Mouse (Mus musculus) limb, embryonic 14.5 days (tissue): ENCODE data around the gene Nfe2. TPM values are rescaled to one million over a fixed set of nuclear protein-coding genes. Genes with fewer than 3 reads are reported as not detected.
"Not testable (repeated sequence)": the region's sequence is repeated elsewhere in the genome, so short reads cannot be mapped to it uniquely, and the experiment has no call there.

ENCODE experiments used
- ATAC-seq: fragments of 200-750 bp; cut with Nextera tagmentation; 2 replicates; pipeline ENCODE4 v1.8.0; 2017; ENCODE audit warnings: low read depth, moderate number of reproducible peaks, moderate TSS enrichment; ENCODE audit not compliant: low FRiP score
- DNase-seq: peaks from one replicate; pipeline ENCODE4 v3.0.0-alpha.2; 2015; ENCODE audit warnings: low spot score
- H3K27ac ChIP-seq: fragments of 300-500 bp; sonication (generic); replicated peaks from 2 replicates; pipeline ENCODE4 v1.5.1; 2014; ENCODE audit warnings: low read depth, mild to moderate bottlenecking, low read length, moderate library complexity, mixed read lengths
- H3K27me3 ChIP-seq: fragments of 300-500 bp; sonication (generic); 2 replicates; pipeline ENCODE4 v1.6.1; 2014; ENCODE audit warnings: low read length, mixed read lengths; ENCODE audit not compliant: control insufficient read depth, insufficient read depth
- H3K36me3 ChIP-seq: fragments of 300-500 bp; sonication (generic); 2 replicates; pipeline ENCODE4 v1.6.1; 2014; ENCODE audit warnings: mild to moderate bottlenecking, low read length, moderate library complexity, mixed read lengths; ENCODE audit not compliant: control insufficient read depth, insufficient read depth
- H3K4me1 ChIP-seq: fragments of 300-500 bp; sonication (generic); 2 replicates; pipeline ENCODE4 v1.6.1; 2014; ENCODE audit warnings: antibody characterized with exemption, low read length, mixed read lengths; ENCODE audit not compliant: control insufficient read depth, insufficient read depth
- H3K4me2 ChIP-seq: fragments of 300-500 bp; sonication (generic); replicated peaks from 2 replicates; pipeline ENCODE4 v1.6.1; 2014; ENCODE audit warnings: low read depth, mild to moderate bottlenecking, low read length, moderate library complexity; ENCODE audit not compliant: severe bottlenecking
- H3K4me3 ChIP-seq: fragments of 300-500 bp; sonication (generic); replicated peaks from 2 replicates; pipeline ENCODE4 v1.5.1; 2014; ENCODE audit warnings: low read length
- H3K9ac ChIP-seq: fragments of 300-500 bp; sonication (generic); 2 replicates; pipeline ENCODE4 v1.6.1; 2014; ENCODE audit warnings: mild to moderate bottlenecking, low read depth, low read length, moderate library complexity; ENCODE audit not compliant: severe bottlenecking
- H3K9me3 ChIP-seq: fragments of 300-500 bp; sonication (generic); 2 replicates; pipeline ENCODE4 v1.6.1; 2016; ENCODE audit warnings: low read length; ENCODE audit not compliant: control insufficient read depth
- POLR2A ChIP-seq: fragments of 200-500 bp; IDR thresholded peaks from 2 replicates; pipeline ENCODE4 v1.8.0; 2012; ENCODE audit warnings: inconsistent platforms, mild to moderate bottlenecking, moderate library complexity, borderline replicate concordance; ENCODE audit not compliant: insufficient read depth, insufficient read length; ENCODE audit errors: extremely low read depth
- WGBS: fragments of 180-500 bp; shearing (Covaris S2); extraction: QIAGEN DNeasy Blood & Tissue Kit; methylation state at CpG from one replicate; pipeline ENCODE4 v1.1.7; 2014; 5-methylcytosine and 5-hydroxymethylcytosine counted together
- polyA plus RNA-seq, 2 experiments: library from polyadenylated mRNA; depleted of rRNA in 1 of 2; stranded (reverse) in 1 of 2; unstranded in 1 of 2; fragments of >200 nt; fragmentation: Nextera tagmentation in 1 of 2; extraction: Ambion mirVana in 1 of 2; gene quantifications; 2 replicates each; pipeline versions ENCODE4 v1.2.1 to v1.2.3; 2012 to 2014

Nfe2 gene
- polyA plus RNA-seq, 2 experiments, result 1.5 TPM

- 76% methylated on average over 6 of the region's 6 CpGs for WGBS
- ATAC-seq (no peak), DNase-seq (no peak)
- Histone ChIP-seq H3K4me1 (peaks cover 18% of the 10 kb centered on the region), H3K36me3 (peaks cover 78% of the 10 kb centered on the region), H3K9ac (no peak overlapping the region), H3K27ac (no peak overlapping the region), H3K4me2 (no peak overlapping the region), H3K27me3 (no peaks in the 10 kb centered on the region), H3K9me3 (no peaks in the 10 kb centered on the region), H3K4me3 (no peak overlapping the region)
- no peak for TF ChIP-seq POLR2A
Measured at GRCm38 (mm10) chr15:103245616-103246015, 12.6 kb downstream of the Nfe2 start.

- DNase-seq, result no peak
- Histone ChIP-seq H3K9me3 (no peaks in the 10 kb centered on the region), H3K4me2 (peak overlapping the region; percentile 65), H3K4me1 (peaks cover 21% of the 10 kb centered on the region), H3K9ac (no peak overlapping the region), H3K27ac (no peak overlapping the region), H3K36me3 (peaks cover 65% of the 10 kb centered on the region), H3K27me3 (no peaks in the 10 kb centered on the region), H3K4me3 (peak overlapping the region; percentile 74)
- ATAC-seq, result no peak
- TF ChIP-seq POLR2A, result no peak
- 59% methylated on average over 8 of the region's 8 CpGs for WGBS
Measured at GRCm38 (mm10) chr15:103242885-103243284, 15.3 kb downstream of the Nfe2 start.

- WGBS, result 8% methylated on average over 12 of the region's 12 CpGs
- not testable (repeated sequence) for H3K9me3 ChIP-seq, DNase-seq, H3K27me3 ChIP-seq, ATAC-seq
- H3K4me2 ChIP-seq, result peak overlapping the region; percentile 65
- peaks cover 50% of the 10 kb centered on the region for H3K36me3 ChIP-seq
- peak overlapping the region; percentile 74 for H3K4me3 ChIP-seq
- peaks cover 21% of the 10 kb centered on the region for H3K4me1 ChIP-seq
- peak overlapping the region; percentile 84 for H3K9ac ChIP-seq
- H3K27ac ChIP-seq, result peak overlapping the region; percentile 90
Measured at GRCm38 (mm10) chr15:103241071-103242018, 16.9 kb downstream of the Nfe2 start.

- under 1% methylated on average over 47 of the region's 47 CpGs for WGBS
- Histone ChIP-seq H3K36me3 (peaks cover 46% of the 10 kb centered on the region), H3K9ac (peak within 1 kb of the TSS; percentile 84), H3K27me3 (no peaks in the 10 kb centered on the region), H3K4me3 (peak within 1 kb of the TSS; percentile 74), H3K9me3 (no peaks in the 10 kb centered on the region), H3K27ac (peak within 1 kb of the TSS; percentile 90), H3K4me2 (peak within 1 kb of the TSS; percentile 65), H3K4me1 (peaks cover 21% of the 10 kb centered on the region)
- DNase-seq (peak; percentile 100), ATAC-seq (peak; percentile 91)
- peak; percentile 82; the same call in 1 of the 2 replicates for TF ChIP-seq POLR2A
Measured at GRCm38 (mm10) chr15:103240160-103241028, 17.8 kb downstream of the Nfe2 start, which contains the start of gene Hnrnpa1. Hnrnpa1 (plus strand) TSS chr15:103240432.

- DNase-seq (peak; percentile 98), ATAC-seq (peak; percentile 92)
- peaks cover 45% of the 10 kb centered on the region for H3K36me3 ChIP-seq
- H3K4me3 ChIP-seq, result peak within 1 kb of the TSS; percentile 74
- H3K4me2 ChIP-seq, result peak within 1 kb of the TSS; percentile 65
- peak within 1 kb of the TSS; percentile 84 for H3K9ac ChIP-seq
- under 1% methylated on average over 39 of the region's 39 CpGs for WGBS
- H3K9me3 ChIP-seq, result no peaks in the 10 kb centered on the region
- TF ChIP-seq POLR2A, result peak; percentile 90; the same call in 1 of the 2 replicates
- H3K27ac ChIP-seq, result peak within 1 kb of the TSS; percentile 90
- no peaks in the 10 kb centered on the region for H3K27me3 ChIP-seq
- H3K4me1 ChIP-seq, result peaks cover 21% of the 10 kb centered on the region
Measured at GRCm38 (mm10) chr15:103239685-103240159, 18.5 kb downstream of the Nfe2 start, which contains the start of gene Cbx5. Cbx5 (minus strand) TSS chr15:103239816.
